Mouse (Mus musculus) spleen, postnatal 10 days (tissue): Measurements from ENCODE around the gene 2410137M14Rik.
"Not testable (repeated sequence)": the region's sequence is repeated elsewhere in the genome, so short reads cannot be mapped to it uniquely, and the experiment has no call there.

Experiments used
- DNase-seq, 2 experiments: peaks; one replicate each; pipeline ENCODE4 v3.0.0; 2021 to 2022; ENCODE audit warnings: low spot score in 2 of 2

The 2410137M14Rik gene

GRCm38 (mm10) chr17:36993770-36994325 is 12.8 kb upstream of the 2410137M14Rik start:
- no peak for DNase-seq

- no peak for DNase-seq
Observed at GRCm38 (mm10) chr17:36992336-36993104, 11.5 kb upstream of the 2410137M14Rik start.

- DNase-seq: not testable (repeated sequence)
Observed at GRCm38 (mm10) chr17:36990630-36991029, 9.6 kb upstream of the 2410137M14Rik start.

- DNase-seq: no peak
Observed at GRCm38 (mm10) chr17:36989437-36989836, 8.4 kb upstream of the 2410137M14Rik start, which contains the start of gene H2-M5. Gene H2-M5 (minus strand): TSS chr17:36989537.

- no peak for DNase-seq
Observed at GRCm38 (mm10) chr17:36988475-36988874, 7.4 kb upstream of the 2410137M14Rik start.

- no peak for DNase-seq
Observed at GRCm38 (mm10) chr17:36982253-36983155, 1.5 kb upstream of the 2410137M14Rik start.

- DNase-seq: no peak
Observed at GRCm38 (mm10) chr17:36981845-36982244, 808 bp upstream of the 2410137M14Rik start.

- no peak for DNase-seq
Observed at GRCm38 (mm10) chr17:36973271-36973787, 7.7 kb downstream of the 2410137M14Rik start.

- DNase-seq: no peak
Observed at GRCm38 (mm10) chr17:36972791-36973190, 8.2 kb downstream of the 2410137M14Rik start.

- no peak for DNase-seq
Observed at GRCm38 (mm10) chr17:36971172-36971850, 9.7 kb downstream of the 2410137M14Rik start.

- no peak for DNase-seq
Observed at GRCm38 (mm10) chr17:36970316-36970890, 10.6 kb downstream of the 2410137M14Rik start.

- DNase-seq: no peak
Observed at GRCm38 (mm10) chr17:36966875-36967274, 14.2 kb downstream of the 2410137M14Rik start.

- DNase-seq: no peak
Observed at GRCm38 (mm10) chr17:36961125-36961524, 19.9 kb downstream of the 2410137M14Rik start.

GRCm38 (mm10) chr17:36958884-36959283 is 22.2 kb downstream of the 2410137M14Rik start:
- DNase-seq: no peak

GRCm38 (mm10) chr17:36957999-36958743 is 22.9 kb downstream of the 2410137M14Rik start, which contains the start of the genes Znrd1 and Znrd1as:
Gene Znrd1 (minus strand): TSS chr17:36958559.
Gene Znrd1as (plus strand): TSS chr17:36958592.
- peak; percentile 81 to 90 for DNase-seq

- no peak for DNase-seq
Observed at GRCm38 (mm10) chr17:36953062-36953461, 28.0 kb downstream of the 2410137M14Rik start.

- no peak for DNase-seq
Observed at GRCm38 (mm10) chr17:36952631-36953030, 28.4 kb downstream of the 2410137M14Rik start.

GRCm38 (mm10) chr17:36950981-36951947 is 29.8 kb downstream of the 2410137M14Rik start, which contains the start of gene Ppp1r11:
Gene Ppp1r11 (minus strand): TSS chr17:36951741.
- peak; percentile 77 to 93 for DNase-seq

- no peak for DNase-seq
Observed at GRCm38 (mm10) chr17:36949265-36949664, 31.8 kb downstream of the 2410137M14Rik start.
